Mouse (Mus musculus) liver, postnatal 0 days (tissue): ENCODE data around the gene Etfbkmt.

Experiments
- CTCF ChIP-seq: sonication (generic); IDR thresholded peaks from 2 replicates; pipeline ENCODE4 v1.5.1; 2016; ENCODE audit warnings: antibody characterized with exemption, low read depth
- EP300 ChIP-seq: IDR thresholded peaks from 2 replicates; pipeline ENCODE4 v1.6.1; 2016; ENCODE audit warnings: antibody characterized with exemption, low read depth, mild to moderate bottlenecking

GRCm38 (mm10) chr6:149098993-149099392, 40.7 kb upstream of the Etfbkmt start:
- TF ChIP-seq CTCF = no peak
- TF ChIP-seq EP300 = no peak
